Mouse (Mus musculus) macrophage (primary cell): ENCODE measurements around the gene Plb1. TPM values are rescaled to one million over a fixed set of nuclear protein-coding genes. Genes with fewer than 3 reads are reported as not detected.

Experiments
- H3K27ac ChIP-seq: fragments of 350-480 bp; formaldehyde crosslinking; 2 replicates; pipeline ENCODE4 v1.9.0; 2021
- H3K36me3 ChIP-seq: fragments of 350-480 bp; formaldehyde crosslinking; 2 replicates; pipeline ENCODE4 v1.9.0; 2021; ENCODE audit errors: inconsistent target
- H3K4me3 ChIP-seq: fragments of 350-480 bp; formaldehyde crosslinking; 2 replicates; pipeline ENCODE4 v1.9.0; 2021; ENCODE audit errors: inconsistent target
- H3K79me2 ChIP-seq: fragments of 350-480 bp; formaldehyde crosslinking; 2 replicates; pipeline ENCODE4 v1.9.0; 2021; ENCODE audit errors: inconsistent target
- WGBS: methylation state at CpG from one replicate; pipeline ENCODE4 v1.1.7; 2026; ENCODE audit warnings: inconsistent platforms; ENCODE audit not compliant: missing documents; 5-methylcytosine and 5-hydroxymethylcytosine counted together
- polyA plus RNA-seq: library from polyadenylated mRNA; stranded (reverse); fragments of 250-400 nt; gene quantifications from 3 replicates; pipeline ENCODE4 v1.2.4, GENCODE M21; 2018; ENCODE audit warnings: inconsistent platforms

The Plb1 gene
- polyA plus RNA-seq, 1 experiment from 2014 or later: 0.11 TPM

- Histone ChIP-seq H3K27ac (no peak overlapping the region), H3K4me3 (no peak overlapping the region), H3K79me2 (no peaks in the 10 kb centered on the region), H3K36me3 (no peaks in the 10 kb centered on the region)
- 96% methylated on average over 3 of the region's 3 CpGs for WGBS
Measured at GRCm38 (mm10) chr5:32361441-32362235, 129.1 kb downstream of the Plb1 start.

- WGBS: 69% methylated on average over 1 of the region's 1 CpGs
- Histone ChIP-seq H3K79me2 (no peaks in the 10 kb centered on the region), H3K36me3 (no peaks in the 10 kb centered on the region), H3K27ac (no peak overlapping the region), H3K4me3 (no peak overlapping the region)
Measured at GRCm38 (mm10) chr5:32369391-32369790, 136.9 kb downstream of the Plb1 start.

- 96% methylated on average over 5 of the region's 5 CpGs for WGBS
- Histone ChIP-seq H3K27ac (no peak overlapping the region), H3K79me2 (no peaks in the 10 kb centered on the region), H3K36me3 (no peaks in the 10 kb centered on the region), H3K4me3 (no peak overlapping the region)
Measured at GRCm38 (mm10) chr5:32371239-32371638, 138.7 kb downstream of the Plb1 start.

- no peaks in the 10 kb centered on the region for H3K79me2 ChIP-seq
- no peak overlapping the region for H3K27ac ChIP-seq
- H3K4me3 ChIP-seq: no peak overlapping the region
- WGBS: 33% methylated on average over 3 of the region's 3 CpGs
- H3K36me3 ChIP-seq: no peaks in the 10 kb centered on the region
Measured at GRCm38 (mm10) chr5:32378546-32378945, 146.0 kb downstream of the Plb1 start.

- Histone ChIP-seq H3K79me2 (no peaks in the 10 kb centered on the region), H3K36me3 (no peaks in the 10 kb centered on the region), H3K27ac (no peak overlapping the region), H3K4me3 (no peak overlapping the region)
Measured at GRCm38 (mm10) chr5:32388656-32389055, 156.1 kb downstream of the Plb1 start.

GRCm38 (mm10) chr5:32390295-32390694, 157.8 kb downstream of the Plb1 start:
- H3K36me3 ChIP-seq: no peaks in the 10 kb centered on the region
- H3K4me3 ChIP-seq: no peak overlapping the region
- H3K27ac ChIP-seq: no peak overlapping the region
- no peaks in the 10 kb centered on the region for H3K79me2 ChIP-seq
- WGBS: 51% methylated on average over 5 of the region's 5 CpGs

- Histone ChIP-seq H3K79me2 (no peaks in the 10 kb centered on the region), H3K36me3 (no peaks in the 10 kb centered on the region), H3K4me3 (no peak overlapping the region), H3K27ac (no peak overlapping the region)
Measured at GRCm38 (mm10) chr5:32392281-32392680, 159.8 kb downstream of the Plb1 start.

GRCm38 (mm10) chr5:32394586-32394985, 162.1 kb downstream of the Plb1 start:
- Histone ChIP-seq H3K27ac (no peak overlapping the region), H3K36me3 (no peaks in the 10 kb centered on the region), H3K4me3 (no peak overlapping the region), H3K79me2 (no peaks in the 10 kb centered on the region)
- WGBS: 36% methylated on average over 3 of the region's 3 CpGs

- 92% methylated on average over 9 of the region's 9 CpGs for WGBS
- no peaks in the 10 kb centered on the region for H3K79me2 ChIP-seq
- no peaks in the 10 kb centered on the region for H3K36me3 ChIP-seq
- H3K4me3 ChIP-seq: no peak overlapping the region
- no peak overlapping the region for H3K27ac ChIP-seq
Measured at GRCm38 (mm10) chr5:32395101-32395892, 162.8 kb downstream of the Plb1 start.

DNA sequence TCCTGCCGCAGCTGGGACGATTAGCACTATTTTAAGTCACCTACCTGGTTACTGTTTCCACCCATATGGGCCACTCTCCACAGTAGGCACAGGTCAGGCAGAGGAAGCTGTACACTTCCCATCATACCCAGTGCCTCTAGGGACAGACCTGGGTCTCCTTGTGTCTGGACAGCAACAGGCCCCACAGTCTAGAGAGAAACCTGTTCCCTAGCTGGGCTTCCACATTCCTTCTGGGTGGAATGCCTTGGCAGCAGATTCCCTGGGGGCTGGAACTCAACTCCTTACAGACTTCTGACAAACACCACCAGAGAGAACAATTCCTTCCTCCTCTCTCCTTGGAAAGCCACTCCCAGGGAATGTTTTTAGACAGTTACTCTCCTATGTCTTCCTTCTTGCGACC, 165.2 kb downstream of the Plb1 start:
- Histone ChIP-seq H3K27ac (no peak overlapping the region), H3K79me2 (no peaks in the 10 kb centered on the region), H3K4me3 (no peak overlapping the region), H3K36me3 (no peaks in the 10 kb centered on the region)
- WGBS: 96% methylated on average over 3 of the region's 3 CpGs

DNA sequence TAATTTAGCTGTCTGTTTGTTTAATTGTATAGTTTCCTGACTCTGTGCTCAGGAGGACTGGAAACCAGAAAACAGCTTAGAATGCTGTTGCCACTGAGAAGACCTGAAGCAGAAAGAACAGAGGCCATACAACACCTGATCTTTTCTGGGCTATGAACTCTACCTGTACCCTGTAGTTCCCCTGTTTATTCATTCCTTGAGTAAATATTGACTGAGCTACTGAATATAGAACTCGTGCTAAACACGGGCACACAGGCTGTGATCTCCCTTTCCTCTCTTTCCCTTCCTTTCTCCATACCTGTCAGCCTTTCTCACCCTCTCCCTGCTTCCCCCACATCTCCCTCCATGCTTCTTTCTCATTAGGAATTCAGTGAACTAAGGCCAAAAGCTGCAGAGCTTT, 168.4 kb downstream of the Plb1 start:
- Histone ChIP-seq H3K27ac (no peak overlapping the region), H3K4me3 (no peak overlapping the region), H3K79me2 (no peaks in the 10 kb centered on the region), H3K36me3 (no peaks in the 10 kb centered on the region)
- WGBS: 72% methylated on average over 2 of the region's 2 CpGs

GRCm38 (mm10) chr5:32403082-32403953, 170.8 kb downstream of the Plb1 start:
- Histone ChIP-seq H3K27ac (no peak overlapping the region), H3K79me2 (no peaks in the 10 kb centered on the region), H3K4me3 (no peak overlapping the region), H3K36me3 (no peaks in the 10 kb centered on the region)
- 47% methylated on average over 9 of the region's 9 CpGs for WGBS

DNA sequence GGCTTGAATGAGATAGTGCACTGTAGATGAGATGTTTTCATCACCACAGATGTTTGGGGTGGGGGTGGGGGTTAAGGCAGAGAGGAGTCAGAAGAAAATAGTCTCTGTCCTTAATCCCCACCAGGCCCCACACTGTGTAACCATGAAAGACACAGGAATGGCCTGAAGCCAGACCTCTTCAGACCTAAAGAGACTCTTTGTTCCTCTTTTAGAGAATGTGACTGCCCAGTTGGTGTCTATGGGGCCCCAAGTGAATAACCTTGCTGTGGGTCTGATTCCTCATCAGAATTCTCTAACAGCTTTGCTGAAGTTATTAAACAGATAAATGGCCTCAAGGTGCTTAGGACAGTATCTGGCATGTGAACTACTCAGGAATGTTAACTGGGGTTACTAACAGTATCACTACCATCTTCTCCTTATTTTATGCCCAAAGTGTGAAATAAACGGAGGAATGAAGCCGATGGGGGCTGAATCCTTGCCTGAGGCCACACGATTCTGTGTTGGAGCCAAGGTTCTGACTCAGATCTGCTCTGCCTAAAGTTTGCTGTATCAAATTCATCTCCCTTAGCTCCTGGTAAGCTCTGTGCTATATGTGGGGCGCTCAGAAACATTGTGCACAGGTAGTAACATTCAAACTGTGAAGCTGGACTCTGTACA, 172.8 kb downstream of the Plb1 start:
- no peaks in the 10 kb centered on the region for H3K79me2 ChIP-seq
- no peak overlapping the region for H3K4me3 ChIP-seq
- WGBS: 93% methylated on average over 4 of the region's 4 CpGs
- H3K27ac ChIP-seq: no peak overlapping the region
- no peaks in the 10 kb centered on the region for H3K36me3 ChIP-seq

DNA sequence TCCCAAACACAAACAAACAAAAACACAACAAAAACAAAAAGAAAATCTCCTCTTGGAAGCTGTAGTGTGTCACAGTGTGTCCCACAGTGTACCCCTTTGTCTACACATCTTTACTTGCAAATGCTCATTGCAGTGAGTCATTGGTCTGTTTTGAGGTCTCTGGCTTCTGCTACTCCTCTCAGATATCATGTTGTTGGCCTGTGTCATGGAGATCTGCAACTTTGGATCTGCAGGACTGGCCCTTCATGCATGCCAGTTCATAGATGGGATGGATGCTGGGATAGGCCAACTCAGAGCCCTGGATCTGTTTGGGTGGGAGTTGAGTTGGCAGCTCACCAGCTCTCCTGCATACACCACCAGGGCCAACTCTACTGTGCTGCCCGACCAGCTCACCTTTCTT, 176.3 kb downstream of the Plb1 start:
- WGBS: 88% methylated on average over 1 of the region's 1 CpGs
- Histone ChIP-seq H3K4me3 (no peak overlapping the region), H3K79me2 (no peaks in the 10 kb centered on the region), H3K36me3 (no peaks in the 10 kb centered on the region), H3K27ac (no peak overlapping the region)
